Mouse (Mus musculus) cerebellum, postnatal 14 days (tissue): ENCODE measurements around the gene Prss57.

Experiments used
- DNase-seq, 2 experiments: peaks; one replicate each; pipeline ENCODE4 v3.0.0; 2021; ENCODE audit warnings: mixed read lengths in 2 of 2

Gene Prss57

GRCm38 (mm10) chr10:79790861-79791260 lies at the start of gene Prss57:
Gene Prss57, minus strand, starts transcription at chr10:79790961.
- DNase-seq: peak in 1 of 2 experiments; percentile 14

- DNase-seq: peak in 1 of 2 experiments; percentile 10
These were observed 49.3 kb upstream of the Prss57 start for GRCm38 (mm10) chr10:79840091-79840490.

GRCm38 (mm10) chr10:79838151-79838550 lies 47.4 kb upstream of the Prss57 start:
- no peak for DNase-seq

GRCm38 (mm10) chr10:79836918-79837317 lies 46.2 kb upstream of the Prss57 start:
- DNase-seq: no peak

- DNase-seq: peak; percentile 88 to 90
These were observed 44.1 kb upstream of the Prss57 start for GRCm38 (mm10) chr10:79834769-79835398.

- no peak for DNase-seq
These were observed 42.0 kb upstream of the Prss57 start for GRCm38 (mm10) chr10:79832786-79833181.

GRCm38 (mm10) chr10:79832026-79832785 lies 41.4 kb upstream of the Prss57 start:
- no peak for DNase-seq

GRCm38 (mm10) chr10:79831583-79831982 lies 40.8 kb upstream of the Prss57 start:
- DNase-seq: no peak

- DNase-seq: no peak
These were observed 33.7 kb upstream of the Prss57 start for GRCm38 (mm10) chr10:79824413-79824812.

- DNase-seq: no peak
These were observed 32.2 kb upstream of the Prss57 start for GRCm38 (mm10) chr10:79823011-79823410.

GRCm38 (mm10) chr10:79822372-79822771 lies 31.6 kb upstream of the Prss57 start:
- DNase-seq: no peak

- DNase-seq: no peak
These were observed 31.0 kb upstream of the Prss57 start for GRCm38 (mm10) chr10:79821731-79822130.

GRCm38 (mm10) chr10:79820782-79821181 lies 30.0 kb upstream of the Prss57 start, which contains the start of gene Misp:
Gene Misp, plus strand, starts transcription at chr10:79820989.
- DNase-seq: no peak

GRCm38 (mm10) chr10:79820277-79820676 lies 29.5 kb upstream of the Prss57 start:
- no peak for DNase-seq

GRCm38 (mm10) chr10:79819606-79820005 lies 28.8 kb upstream of the Prss57 start:
- DNase-seq: no peak

GRCm38 (mm10) chr10:79818225-79818624 lies 27.5 kb upstream of the Prss57 start:
- no peak for DNase-seq

GRCm38 (mm10) chr10:79817111-79817510 lies 26.4 kb upstream of the Prss57 start:
- DNase-seq: no peak

- no peak for DNase-seq
These were observed 25.1 kb upstream of the Prss57 start for GRCm38 (mm10) chr10:79815671-79816494.

GRCm38 (mm10) chr10:79814271-79814842 lies 23.6 kb upstream of the Prss57 start:
- no peak for DNase-seq

- DNase-seq: peak; percentile 94 to 96
These were observed 21.2 kb upstream of the Prss57 start for GRCm38 (mm10) chr10:79811736-79812637.

GRCm38 (mm10) chr10:79808728-79809127 lies 18.0 kb upstream of the Prss57 start:
- no peak for DNase-seq

- DNase-seq: peak; percentile 79 to 86
These were observed 17.1 kb upstream of the Prss57 start for GRCm38 (mm10) chr10:79807826-79808225.
